Mouse (Mus musculus) regulatory T cell (primary cell): ENCODE measurements around the gene Nemp2.

Source experiments
- in situ Hi-C: fragments of 300-600 bp; cut with MboI, MseI; formaldehyde crosslinking; loops from one replicate; pipeline ENCODE4 v1.15.1; 2025; ENCODE audit warnings: high pct_unique_total_duplicates

Gene Nemp2

DNA sequence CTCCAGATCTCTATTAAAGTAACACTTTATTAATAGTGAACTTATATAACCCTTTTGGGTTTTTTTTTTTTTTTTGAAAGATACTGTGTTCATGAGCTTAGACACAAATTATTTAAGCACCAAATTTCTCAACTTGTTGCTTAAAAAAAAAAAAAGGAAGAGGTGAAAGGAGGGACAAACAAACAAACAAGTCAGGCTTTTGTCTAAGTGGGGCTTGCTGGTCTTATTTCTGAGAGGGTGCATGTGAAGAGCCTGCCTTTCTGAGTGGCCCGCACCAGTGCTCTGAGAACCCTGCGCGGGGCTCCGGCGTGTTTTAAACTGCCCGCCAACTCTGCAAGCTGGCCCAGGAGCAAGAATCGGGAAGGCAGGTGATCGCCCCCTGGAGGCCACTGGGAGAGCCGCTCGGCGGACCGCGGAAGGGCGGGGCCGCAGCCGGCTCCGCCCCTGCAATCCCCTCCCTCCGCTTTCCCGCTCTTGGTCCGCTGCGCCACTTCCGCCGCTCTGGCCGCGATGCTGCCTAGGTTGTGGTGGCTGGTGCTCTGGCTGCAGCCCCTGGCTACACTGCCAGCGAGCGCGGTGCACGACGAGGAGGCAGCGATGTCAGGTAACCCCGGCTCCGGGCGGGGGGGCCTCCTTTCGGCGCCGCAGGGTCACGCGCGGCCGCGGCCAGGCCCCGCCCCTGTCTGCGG, at the start of gene Nemp2:
Gene Nemp2 (plus strand): TSS at position 456 of the 689 bp plus-strand sequence.
- in situ Hi-C loops = no loop called here

GRCm38 (mm10) chr1:52581744-52582143, 48.8 kb upstream of the Nemp2 start:
- in situ Hi-C loops = no loop called here

- in situ Hi-C loops = no loop called here
These were observed 47.6 kb upstream of the Nemp2 start for GRCm38 (mm10) chr1:52582866-52583265.

GRCm38 (mm10) chr1:52596982-52597646, 33.4 kb upstream of the Nemp2 start:
- in situ Hi-C loops = no loop called here

DNA sequence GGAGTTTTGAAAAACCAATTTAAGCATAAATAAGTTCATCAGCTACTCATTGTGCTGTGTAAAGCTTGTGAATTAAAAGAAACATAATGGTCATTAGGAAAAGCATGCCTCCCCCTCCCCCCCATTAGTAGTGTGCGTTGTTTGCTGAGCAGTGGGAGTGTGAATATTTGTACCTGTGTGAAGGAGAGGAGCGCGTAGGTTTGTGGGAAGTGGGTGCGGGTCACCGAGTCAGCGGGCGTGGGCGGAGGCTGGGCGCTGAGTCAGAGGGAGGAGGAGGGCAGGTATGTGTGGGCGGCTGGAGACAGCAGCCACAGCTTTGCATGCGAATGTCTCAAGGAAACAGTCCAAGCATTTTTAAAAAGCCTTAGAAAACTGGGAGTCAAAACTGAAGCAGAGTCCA, 32.7 kb upstream of the Nemp2 start:
- in situ Hi-C loops = no loop called here

GRCm38 (mm10) chr1:52598361-52598760, 32.1 kb upstream of the Nemp2 start:
- in situ Hi-C loops = no loop called here

DNA sequence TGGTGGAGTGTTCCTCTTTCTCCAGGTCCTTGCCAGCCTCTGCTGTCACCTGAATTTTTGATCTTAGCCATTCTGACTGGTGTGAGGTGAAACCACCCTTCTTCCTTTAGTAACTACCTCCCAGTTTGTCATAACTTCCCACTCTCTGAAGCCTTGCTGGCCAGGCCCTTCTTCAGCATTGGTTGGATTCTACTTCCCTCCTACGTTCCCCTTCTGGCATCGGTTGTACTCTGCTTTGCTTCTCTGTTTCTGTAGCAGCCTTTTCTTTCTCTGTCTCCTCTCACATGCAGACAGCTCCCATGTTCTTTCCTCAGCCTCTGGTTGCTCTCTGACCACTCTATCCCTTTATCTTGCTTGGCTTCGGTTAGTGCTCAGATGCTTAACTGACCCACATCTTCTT, 29.0 kb upstream of the Nemp2 start:
- in situ Hi-C loops = no loop called here

GRCm38 (mm10) chr1:52607700-52608099, 22.8 kb upstream of the Nemp2 start:
- in situ Hi-C loops = no loop called here

DNA sequence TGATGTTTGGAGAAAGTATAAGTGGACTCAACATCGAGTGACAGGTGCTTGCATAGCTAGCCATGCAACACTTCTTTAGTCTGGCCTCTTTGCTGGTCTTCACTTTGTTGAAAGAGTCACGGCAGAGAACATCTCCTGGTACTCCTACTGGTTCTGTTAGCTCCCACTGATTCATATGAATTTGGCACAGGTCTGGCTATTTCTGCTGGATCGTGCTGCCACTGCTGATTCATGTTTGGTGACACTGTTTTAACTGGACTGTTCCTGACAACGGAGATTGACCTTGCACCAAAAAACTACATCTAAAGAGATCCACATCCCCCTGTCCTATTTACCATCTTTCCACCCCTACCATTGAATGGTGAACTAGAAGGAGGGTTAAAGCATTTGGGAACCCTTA, 22.0 kb upstream of the Nemp2 start:
- in situ Hi-C loops = no loop called here

DNA sequence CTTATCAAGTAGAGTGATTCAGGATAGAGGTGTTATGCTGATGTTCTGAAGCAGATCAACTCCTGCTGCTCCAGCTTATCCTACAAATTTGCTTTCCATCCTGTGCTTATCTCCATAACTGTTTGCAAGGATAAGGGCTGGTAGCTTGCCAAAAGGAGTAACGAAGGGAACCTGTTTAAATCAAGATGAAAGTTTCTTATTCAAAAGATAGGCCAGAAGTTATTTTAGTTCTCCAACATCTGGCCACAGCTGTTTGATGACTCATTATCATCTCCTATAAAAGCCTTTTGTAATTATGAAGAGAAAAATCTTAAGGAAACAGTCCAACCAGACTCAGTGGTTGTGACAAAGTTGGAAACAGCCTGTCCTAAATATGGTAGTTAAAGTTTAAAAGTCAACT, 12.3 kb upstream of the Nemp2 start:
- in situ Hi-C loops = no loop called here

GRCm38 (mm10) chr1:52620442-52620841, 10.1 kb upstream of the Nemp2 start:
- in situ Hi-C loops = no loop called here

DNA sequence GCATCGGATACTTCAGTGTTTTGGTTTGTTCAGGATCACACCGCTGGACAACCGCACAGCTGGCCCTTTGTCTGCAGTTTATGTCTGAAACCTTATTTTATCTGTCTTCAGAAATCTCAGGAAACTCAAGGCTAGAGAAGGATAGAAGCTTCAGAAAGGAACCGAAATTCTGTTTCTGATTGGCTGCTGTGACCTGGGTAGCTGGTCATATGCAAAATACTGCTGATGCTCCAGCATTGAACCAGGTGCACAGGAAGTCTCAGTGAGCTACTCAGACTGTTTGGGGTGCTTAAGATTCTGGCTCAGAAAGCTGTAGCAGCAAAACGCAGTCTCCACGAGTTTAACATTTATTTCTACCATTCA, 415 bp downstream of the Nemp2 start:
- in situ Hi-C loops = no loop called here

GRCm38 (mm10) chr1:52631570-52631969, 1.1 kb downstream of the Nemp2 start:
- in situ Hi-C loops = no loop called here

DNA sequence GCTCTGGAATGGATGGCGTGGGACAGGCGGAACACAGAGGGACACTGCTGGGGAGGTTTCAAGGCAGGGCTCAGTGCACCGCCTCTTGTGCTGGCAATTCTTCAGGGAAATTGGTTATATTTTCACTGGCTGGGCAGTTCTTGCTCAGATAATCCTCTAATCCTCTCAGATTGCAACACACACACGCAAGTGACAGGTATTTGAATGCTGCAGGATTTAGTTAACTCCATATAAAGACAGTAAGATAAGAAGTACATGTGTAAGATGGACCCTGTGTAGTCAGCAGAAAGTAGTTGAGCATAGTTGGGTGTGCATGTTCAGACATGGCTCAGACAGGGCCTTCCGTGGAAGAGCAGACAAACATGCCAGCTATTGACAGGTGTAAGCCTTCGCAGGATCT, 3.7 kb downstream of the Nemp2 start:
- in situ Hi-C loops = no loop called here

GRCm38 (mm10) chr1:52635932-52636331, 5.4 kb downstream of the Nemp2 start:
- in situ Hi-C loops = no loop called here

GRCm38 (mm10) chr1:52638101-52638500, 7.6 kb downstream of the Nemp2 start:
- in situ Hi-C loops = no loop called here

- in situ Hi-C loops = no loop called here
These were observed 8.6 kb downstream of the Nemp2 start for GRCm38 (mm10) chr1:52639090-52639489.

- in situ Hi-C loops = loop anchor here (10.0 kb wide), 1 partner anchor 315 kb away; no protein-coding TSS in a partner anchor
These were observed 9.8 kb downstream of the Nemp2 start for GRCm38 (mm10) chr1:52640266-52640665.

- in situ Hi-C loops = loop anchor here (10.0 kb wide), 1 partner anchor 314 kb away; no protein-coding TSS in a partner anchor
These were observed 10.2 kb downstream of the Nemp2 start for GRCm38 (mm10) chr1:52640736-52641135.

DNA sequence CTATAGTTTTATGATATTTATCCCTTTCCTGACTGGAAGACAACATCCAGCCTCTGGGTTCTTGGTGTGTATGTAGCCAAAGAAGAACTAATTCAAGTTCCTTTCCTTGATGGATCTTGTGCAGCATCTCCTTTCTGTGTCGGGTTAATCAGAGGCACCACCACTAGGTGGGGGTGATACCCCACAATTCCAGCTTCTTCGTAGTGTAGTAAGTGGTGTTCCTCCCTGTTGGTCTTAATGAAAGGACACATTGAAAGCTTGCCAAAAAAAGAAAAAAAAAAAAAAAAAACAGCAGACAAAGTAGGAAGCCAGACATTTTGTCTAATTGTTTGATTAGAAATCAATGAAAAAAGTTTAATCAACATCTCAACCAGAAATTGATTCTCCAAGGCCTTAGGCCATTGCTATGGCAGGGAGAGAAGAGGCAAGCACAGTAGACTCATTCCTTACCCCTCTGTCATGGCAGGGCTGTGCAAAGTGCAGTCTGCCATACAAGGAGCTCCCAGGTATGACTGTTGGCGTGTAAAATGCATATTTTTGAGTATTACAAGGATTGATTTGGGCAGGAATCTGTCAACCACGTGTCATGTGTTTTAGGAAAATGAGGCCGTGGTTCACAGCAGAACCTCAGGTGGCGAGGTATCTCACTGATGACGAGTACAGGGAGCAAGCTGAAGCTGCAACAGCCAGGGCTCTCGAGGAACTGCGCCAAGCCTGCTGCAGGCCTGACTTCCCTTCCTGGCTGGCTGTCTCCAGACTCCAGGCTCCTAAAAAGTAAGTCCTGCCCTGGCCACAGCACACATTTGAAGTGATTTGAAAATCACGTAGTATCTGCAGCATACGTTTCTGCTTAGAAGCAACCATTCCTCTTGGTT, 17.9 kb downstream of the Nemp2 start:
- in situ Hi-C loops = loop anchor here (10.0 kb wide), 1 partner anchor 306 kb away; no protein-coding TSS in a partner anchor

DNA sequence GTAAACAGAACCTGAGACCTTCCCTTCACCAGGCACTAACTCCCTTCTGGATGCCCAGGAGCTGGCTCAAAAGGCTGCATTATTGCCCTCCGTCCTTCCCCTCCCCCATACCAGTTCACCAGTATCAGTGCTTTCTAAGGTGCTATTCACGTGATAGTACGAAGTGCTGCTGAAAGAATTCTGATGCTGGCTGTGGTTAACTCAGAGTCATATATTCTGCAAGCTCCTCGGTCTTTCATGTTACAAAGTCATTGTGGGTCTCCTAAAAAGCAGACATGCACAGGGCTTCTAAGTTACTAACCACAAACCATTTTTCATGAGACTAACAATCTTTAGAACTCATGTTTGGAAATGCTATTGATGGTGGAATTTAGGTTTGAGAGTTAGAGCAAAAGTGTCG, 19.6 kb downstream of the Nemp2 start:
- in situ Hi-C loops = loop anchor here (5.0 kb wide), 3 partner anchors 97 to 382 kb away; no protein-coding TSS in a partner anchor

DNA sequence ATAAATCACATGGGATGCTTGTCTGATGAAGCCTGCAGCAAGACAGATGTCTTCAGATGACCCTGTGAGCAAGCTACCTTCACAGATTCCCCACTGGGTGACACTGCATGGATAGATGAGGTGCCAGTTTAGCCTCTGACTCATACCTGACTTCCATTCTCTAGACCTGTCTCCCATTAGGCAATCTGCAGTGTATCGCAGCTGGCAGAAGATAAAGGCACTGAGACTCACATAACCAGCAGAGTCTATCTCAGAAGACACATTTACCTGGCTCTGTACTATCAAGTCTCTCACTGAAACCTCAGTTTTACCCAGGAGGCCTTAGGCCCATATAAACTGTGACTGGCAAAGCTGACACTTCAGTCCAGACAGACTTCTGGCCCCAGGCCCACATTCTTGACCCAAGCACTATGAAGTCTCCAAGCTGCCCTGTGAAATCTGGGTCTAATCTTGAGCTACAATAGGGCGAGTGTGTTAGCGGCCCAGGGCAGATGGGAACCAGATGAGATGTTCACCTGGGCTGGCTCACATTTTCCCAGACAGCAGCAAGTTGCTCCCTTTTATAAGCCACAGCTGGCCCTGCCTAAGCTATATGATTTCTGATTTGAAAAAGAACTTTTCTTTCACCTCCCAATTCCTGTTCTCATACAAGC, 22.2 kb downstream of the Nemp2 start:
- in situ Hi-C loops = loop anchor here (5.0 kb wide), 3 partner anchors 95 to 380 kb away; no protein-coding TSS in a partner anchor
